Mouse (Mus musculus) spleen, postnatal 36 days (tissue): ENCODE measurements around the gene Sidt1.

Source experiments
- DNase-seq, 2 experiments: peaks; one replicate each; pipeline ENCODE4 v3.0.0; 2022; ENCODE audit warnings: low spot score in 2 of 2, mixed read lengths in 1 of 2

Gene Sidt1

DNA sequence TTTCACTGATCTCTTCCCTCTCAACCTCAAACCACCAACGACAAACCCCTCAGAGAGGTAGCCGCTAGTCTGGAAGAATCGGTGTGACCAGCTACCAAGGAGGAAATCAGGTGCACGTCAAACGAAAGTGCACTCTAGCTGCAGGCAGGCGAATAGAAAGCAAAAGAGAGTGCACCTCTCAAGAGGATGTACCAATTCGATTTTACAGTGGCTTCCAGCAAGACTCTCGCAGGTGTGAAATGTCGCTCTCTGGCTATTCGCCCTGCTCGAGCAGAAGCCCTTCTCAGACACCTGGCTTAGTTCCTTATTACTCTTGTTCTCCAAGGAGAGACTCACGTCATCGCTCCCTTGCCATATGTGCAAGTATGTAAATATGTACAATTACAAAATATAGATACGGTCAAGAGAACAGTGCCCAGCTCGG is at the start of gene Sidt1:
Gene Sidt1, minus strand, starts transcription at position 336 of the 424 bp plus-strand sequence.
- DNase-seq: peak; percentile 66 to 68

DNA sequence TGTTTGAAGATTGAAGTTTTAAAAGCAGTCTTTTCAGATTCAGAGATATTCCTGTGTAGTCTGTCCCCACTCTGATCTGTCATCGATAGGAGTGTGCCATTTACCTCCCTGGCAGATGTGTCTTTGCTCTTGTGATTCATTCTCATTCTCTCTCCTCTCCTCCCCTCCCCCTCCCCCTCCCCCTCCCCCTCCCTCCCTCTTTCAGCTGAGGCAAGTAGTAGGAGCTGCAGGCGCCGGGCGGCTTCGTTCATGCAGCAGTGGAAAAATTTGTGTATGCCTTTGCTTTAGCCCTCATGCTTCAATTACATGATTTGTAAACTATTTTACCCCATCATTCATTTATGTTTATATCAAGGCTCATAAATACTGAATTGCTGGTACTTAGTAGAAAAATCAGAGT is 48.6 kb upstream of the Sidt1 start:
- no peak for DNase-seq

DNA sequence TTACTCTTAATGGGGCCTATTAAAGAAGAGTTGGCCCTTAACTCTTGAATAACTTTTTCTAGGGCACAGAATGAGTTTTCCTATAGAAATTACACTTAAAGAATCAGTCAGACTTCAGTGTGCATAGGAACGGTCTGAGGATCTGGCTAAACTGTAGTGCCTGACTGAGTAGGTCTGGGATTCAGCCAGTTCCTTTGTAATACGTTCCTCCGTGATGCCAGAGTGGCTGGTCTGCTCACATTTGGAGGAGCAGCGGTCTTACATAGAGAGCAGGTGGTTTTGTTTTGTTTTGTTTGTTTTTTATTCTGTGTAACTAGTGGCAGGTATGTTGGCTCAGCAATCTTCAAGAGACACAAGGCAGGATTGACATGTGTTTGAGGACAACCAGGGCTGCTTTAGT is 47.0 kb upstream of the Sidt1 start:
- no peak for DNase-seq

DNA sequence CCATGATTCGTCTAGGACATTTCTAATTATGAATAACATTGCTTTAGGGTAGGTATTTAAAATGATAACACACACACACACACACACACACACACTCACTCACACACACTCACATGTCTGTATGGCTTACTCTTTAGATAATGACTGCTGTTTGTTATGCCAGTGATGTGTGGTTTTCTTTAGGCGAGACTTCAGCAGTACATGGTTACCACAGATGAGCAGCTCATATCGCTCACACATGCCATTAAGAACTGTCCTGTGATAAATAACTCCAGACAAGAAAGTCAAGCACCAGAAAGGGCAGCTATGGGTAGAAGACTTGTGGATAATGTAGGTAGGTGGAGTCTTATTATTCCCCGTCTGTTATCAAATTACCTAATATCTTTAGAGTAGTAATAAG is 42.5 kb upstream of the Sidt1 start:
- DNase-seq: no peak

DNA sequence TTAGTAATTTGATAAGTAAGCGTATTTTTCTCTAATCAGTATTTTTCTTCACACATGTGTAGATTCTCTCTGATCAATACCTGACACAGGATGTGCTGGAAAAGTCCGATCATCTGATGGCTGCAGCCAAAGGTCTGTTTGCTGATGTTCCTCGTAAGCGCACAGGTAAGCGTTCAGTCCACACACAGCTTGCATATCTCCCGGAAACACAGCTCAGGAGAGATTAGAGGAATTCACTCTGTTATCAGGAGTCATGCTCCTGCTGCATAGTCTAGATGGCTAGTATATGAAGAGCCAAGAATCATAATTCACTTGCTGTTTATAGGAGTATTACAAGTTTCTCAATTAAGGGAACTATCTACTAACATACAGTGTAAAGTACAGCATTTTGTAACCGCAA is 32.5 kb upstream of the Sidt1 start:
- DNase-seq: no peak

GRCm38 (mm10) chr16:44361921-44362890 is 29.2 kb upstream of the Sidt1 start:
- peak; percentile 13 to 28 for DNase-seq

DNA sequence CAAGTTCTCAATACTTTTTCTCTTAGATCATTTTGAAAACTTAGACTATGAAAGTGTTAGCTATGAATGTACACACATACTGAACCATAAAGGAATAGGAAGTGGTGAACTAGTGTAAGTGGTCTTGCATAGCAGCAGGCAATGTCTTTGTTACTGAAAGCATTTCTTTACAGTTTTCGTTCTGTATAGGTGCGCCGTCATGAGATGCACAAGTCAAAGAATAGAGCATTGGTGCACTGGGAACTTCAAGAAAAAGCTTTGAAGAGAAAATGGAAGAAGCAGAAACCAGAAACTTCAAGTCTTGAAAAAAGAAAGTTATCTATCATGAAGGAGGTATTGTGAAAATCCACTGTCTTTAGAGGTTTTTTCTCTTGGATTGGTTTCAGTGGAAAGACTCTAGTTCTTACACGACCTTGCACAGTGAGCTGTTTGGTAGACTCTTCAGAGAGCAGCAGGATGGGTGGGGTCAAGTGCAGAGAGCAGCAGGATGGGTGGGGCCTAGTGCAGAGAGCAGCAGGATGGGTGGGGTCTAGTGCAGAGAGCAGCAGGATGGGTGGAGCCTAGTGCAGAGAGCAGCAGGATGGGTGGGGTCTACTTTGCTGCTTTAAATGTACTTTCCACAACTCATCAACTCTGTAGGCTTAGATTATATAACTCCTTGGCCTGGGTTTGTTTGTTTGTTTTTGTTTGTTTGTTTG is 24.7 kb upstream of the Sidt1 start:
- peak; percentile 86 to 88 for DNase-seq

DNA sequence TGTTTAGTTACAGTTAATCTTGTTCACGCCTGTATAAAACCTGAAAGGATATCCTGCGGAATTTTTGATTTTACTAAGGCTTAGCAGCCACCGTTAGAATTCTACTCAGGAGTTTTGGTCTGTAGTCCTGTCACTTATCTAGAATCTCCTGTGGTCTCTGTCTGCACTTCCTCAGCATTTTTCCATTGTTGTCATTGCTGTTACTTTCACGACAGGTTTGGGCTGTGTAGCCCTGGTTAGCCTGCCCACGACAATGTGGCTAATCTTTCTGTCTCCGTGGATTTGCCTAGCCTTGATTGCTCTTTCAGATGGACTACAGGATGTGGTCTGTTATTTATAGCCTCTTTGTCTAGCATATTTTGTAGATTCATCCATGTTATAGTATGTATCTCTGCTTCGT is 23.3 kb upstream of the Sidt1 start:
- DNase-seq: no peak

- no peak for DNase-seq
Observed at GRCm38 (mm10) chr16:44349801-44350397, 16.9 kb upstream of the Sidt1 start.

- peak; percentile 93 to 94 for DNase-seq
Observed at GRCm38 (mm10) chr16:44347071-44347901, 14.3 kb upstream of the Sidt1 start, which contains the start of gene Spice1. Gene Spice1 (plus strand): TSS chr16:44347121.

GRCm38 (mm10) chr16:44337541-44337940 is 4.5 kb upstream of the Sidt1 start:
- no peak for DNase-seq

- no peak for DNase-seq
Observed at GRCm38 (mm10) chr16:44331995-44332860, 768 bp downstream of the Sidt1 start.

DNA sequence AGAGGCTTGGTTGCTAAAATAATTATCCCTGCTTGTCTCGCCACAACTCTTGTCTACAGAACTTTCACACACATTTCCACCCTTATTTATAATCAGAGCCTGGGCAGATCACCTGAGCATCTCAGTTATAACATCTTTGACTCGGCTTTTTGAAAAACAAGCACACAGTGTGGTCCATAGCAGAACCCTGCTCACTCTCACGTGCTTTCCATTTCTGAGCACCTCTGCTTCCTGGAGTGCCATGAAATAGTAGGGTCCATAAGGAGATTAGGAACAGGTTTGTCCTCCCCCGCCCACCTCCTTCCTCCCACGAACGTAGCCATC is 1.4 kb downstream of the Sidt1 start:
- no peak for DNase-seq

DNA sequence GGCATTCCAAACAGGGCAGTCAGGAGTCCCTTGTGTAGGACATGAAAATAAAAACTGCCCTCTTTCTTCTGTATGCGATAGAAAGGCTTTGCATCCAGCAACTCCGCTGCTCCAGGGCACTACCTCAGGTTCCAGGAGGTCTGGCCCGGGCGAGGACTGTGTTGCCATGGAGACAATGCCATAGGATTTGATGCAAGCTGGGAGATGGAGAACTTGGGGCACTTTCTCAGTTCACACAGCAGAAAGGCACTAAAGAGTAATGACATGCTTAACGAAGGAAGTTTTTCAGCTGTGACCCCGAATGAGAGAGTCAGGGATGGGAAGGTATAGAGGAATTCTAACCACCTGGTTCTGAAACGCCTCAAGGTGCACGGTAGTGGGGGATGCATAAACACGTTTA is 1.8 kb downstream of the Sidt1 start:
- DNase-seq: no peak

DNA sequence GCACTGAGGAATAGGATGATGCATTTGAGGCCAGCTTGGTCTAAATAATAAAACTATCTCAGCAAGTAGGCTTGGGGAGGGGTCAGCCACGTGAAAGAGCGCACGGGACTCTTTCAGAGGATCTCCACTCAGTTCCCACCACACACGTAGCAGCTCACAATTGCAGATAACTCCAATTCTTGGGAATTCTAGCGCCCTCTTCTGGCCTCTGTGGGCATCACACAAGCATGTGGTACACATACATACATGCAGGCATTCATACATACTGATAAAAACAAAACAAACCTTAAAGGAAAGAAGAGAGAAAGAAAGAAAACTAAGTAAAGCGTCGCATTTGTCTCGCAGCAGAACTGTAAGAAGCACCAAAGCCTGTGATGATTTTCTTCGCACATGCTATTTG is 2.3 kb downstream of the Sidt1 start:
- no peak for DNase-seq

GRCm38 (mm10) chr16:44328644-44329043 is 4.4 kb downstream of the Sidt1 start:
- DNase-seq: no peak

DNA sequence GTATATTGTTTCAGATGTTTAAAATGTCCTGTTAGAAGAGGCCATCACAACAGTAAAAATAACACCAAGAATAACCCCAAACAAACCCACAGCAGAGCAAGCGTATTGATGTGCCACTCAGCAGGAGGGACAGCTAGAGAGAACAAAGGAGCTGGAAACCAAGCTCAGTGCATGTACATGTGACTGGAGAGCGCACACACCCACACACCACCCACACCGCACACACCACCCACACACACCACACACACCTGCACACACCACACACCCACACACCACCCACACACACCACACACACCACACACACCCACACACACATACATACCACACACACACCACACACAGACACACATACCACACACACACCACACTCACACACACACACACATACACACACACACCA is 12.8 kb downstream of the Sidt1 start:
- no peak for DNase-seq

- no peak for DNase-seq
Observed at GRCm38 (mm10) chr16:44316350-44316749, 16.6 kb downstream of the Sidt1 start.

GRCm38 (mm10) chr16:44313422-44313821 is 19.6 kb downstream of the Sidt1 start:
- DNase-seq: no peak

GRCm38 (mm10) chr16:44305606-44306005 is 27.4 kb downstream of the Sidt1 start:
- no peak for DNase-seq

DNA sequence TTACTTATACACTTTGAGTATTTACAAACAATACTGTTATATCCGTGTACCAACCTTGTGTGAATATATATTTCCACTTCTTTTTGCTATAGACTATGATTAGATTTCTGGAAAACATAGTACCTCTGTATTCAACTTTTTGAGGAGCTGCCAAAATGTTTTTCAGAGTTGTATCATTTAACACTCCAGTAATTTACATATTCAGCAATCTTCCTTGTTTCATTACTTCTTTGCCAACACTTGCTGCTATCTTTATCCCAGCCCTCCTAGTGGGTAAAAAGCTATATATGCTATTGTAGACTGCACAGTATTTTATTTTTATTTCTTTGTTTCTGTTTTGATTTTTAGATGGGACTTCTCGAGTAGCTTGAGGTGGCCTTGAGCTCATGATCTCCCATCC is 29.2 kb downstream of the Sidt1 start:
- no peak for DNase-seq
